21 mouse cellular contexts compared by ENCODE assay signal in the genomic region with DNA sequence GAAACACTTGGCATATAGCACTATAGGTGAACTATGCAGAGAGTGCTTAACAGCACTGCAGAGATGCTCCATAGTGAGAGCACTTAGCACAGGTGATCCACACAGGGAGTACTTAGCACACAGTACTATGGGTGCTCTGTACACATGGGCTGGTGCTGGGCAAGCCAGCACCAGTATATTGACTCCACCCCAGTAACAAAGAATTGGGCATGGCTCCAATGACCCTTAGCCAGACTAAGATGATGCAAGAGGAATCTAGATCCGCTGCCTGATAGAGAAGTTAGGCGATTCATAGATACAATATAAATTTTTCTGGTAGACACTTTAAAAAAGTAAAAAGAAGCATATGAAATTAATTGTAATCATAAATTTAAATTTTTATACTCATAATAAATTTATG.
"Had no signal": no experiment of that assay in that cellular context is flagged by ENCODE, and none has a peak within 500 bp of the region (broad histone marks: within the 10 kb centered on the region; RNA-seq: fewer than 3 reads in every experiment).

No protein-coding gene starts in this region.

- H3K36me3 ChIP-seq: intestine, embryonic 15.5 days; kidney, embryonic 15.5 days; midbrain, embryonic 15.5 days; neural tube, embryonic 12.5 days; neural tube, embryonic 15.5 days had no signal

- H3K27ac ChIP-seq: intestine, embryonic 15.5 days; kidney, embryonic 15.5 days; left cerebral cortex, adult 2 months; liver, embryonic 14.5 days; midbrain, embryonic 15.5 days; neural tube, embryonic 12.5 days; neural tube, embryonic 15.5 days; stomach, postnatal 0 days had no signal

- H3K4me3 ChIP-seq: intestine, embryonic 15.5 days; kidney, embryonic 15.5 days; left cerebral cortex, adult 2 months; midbrain, embryonic 15.5 days; neural tube, embryonic 12.5 days; neural tube, embryonic 15.5 days had no signal

- H3K9ac ChIP-seq: intestine, embryonic 15.5 days; kidney, embryonic 15.5 days; liver, embryonic 14.5 days; midbrain, embryonic 15.5 days; neural tube, embryonic 12.5 days; neural tube, embryonic 15.5 days had no signal

- DNase-seq: kidney, adult 11 months; kidney, adult 8-10 months; kidney, postnatal 10 days; kidney, postnatal 36 days; layer of hippocampus, postnatal 36 days; lung, postnatal 4 days; right cerebral cortex, adult 18-20 months; right cerebral cortex, postnatal 14 days; right cerebral cortex, postnatal 4 days; thymus, adult 2 months; thymus, postnatal 14 days; thymus, postnatal 4 days had no signal

- H3K9me3 ChIP-seq: intestine, embryonic 15.5 days; kidney, embryonic 15.5 days; midbrain, embryonic 15.5 days; neural tube, embryonic 12.5 days; neural tube, embryonic 15.5 days had no signal

- H3K4me2 ChIP-seq: intestine, embryonic 15.5 days; kidney, embryonic 15.5 days; midbrain, embryonic 11.5 days; midbrain, embryonic 15.5 days; neural tube, embryonic 12.5 days; neural tube, embryonic 15.5 days had no signal

- H3K4me1 ChIP-seq: intestine, embryonic 15.5 days; kidney, embryonic 15.5 days had no signal

- ATAC-seq: intestine, embryonic 15.5 days; midbrain, embryonic 15.5 days had no signal

- H3K27me3 ChIP-seq: kidney, embryonic 15.5 days; midbrain, embryonic 15.5 days; neural tube, embryonic 12.5 days; neural tube, embryonic 15.5 days had no signal
